Mouse (Mus musculus) kidney, embryonic 14.5 days (tissue): ENCODE measurements at regions not wholly inside any gene's neighbourhood (a gene's known extent, or its start where the extent isn't known, plus 50 kb on each side); places are given as distances from the start of the nearest gene placed in this dataset.

Experiments used
- ATAC-seq: fragments of 200-750 bp; cut with Nextera tagmentation; 2 replicates; pipeline ENCODE4 v1.8.0; 2017; ENCODE audit warnings: moderate number of reproducible peaks, mild to moderate bottlenecking, moderate TSS enrichment, moderate library complexity; ENCODE audit not compliant: low FRiP score, low TSS enrichment
- H3K27ac ChIP-seq: fragments of 300-500 bp; sonication (generic); 2 replicates; pipeline ENCODE4 v1.5.1; 2014; ENCODE audit warnings: low read depth, mild to moderate bottlenecking, low read length, moderate library complexity, mixed read lengths
- H3K27me3 ChIP-seq: fragments of 300-500 bp; sonication (generic); 2 replicates; pipeline ENCODE4 v1.6.1; 2014; ENCODE audit warnings: mild to moderate bottlenecking, low read length; ENCODE audit not compliant: control insufficient read depth, insufficient read depth
- H3K36me3 ChIP-seq: fragments of 300-500 bp; sonication (generic); 2 replicates; pipeline ENCODE4 v1.6.1; 2014; ENCODE audit warnings: low read length, mixed read lengths; ENCODE audit not compliant: control insufficient read depth, insufficient read depth
- H3K4me1 ChIP-seq: fragments of 300-500 bp; sonication (generic); 2 replicates; pipeline ENCODE4 v1.6.1; 2014; ENCODE audit warnings: low read length, mixed read lengths; ENCODE audit not compliant: control insufficient read depth, insufficient read depth
- H3K4me2 ChIP-seq: fragments of 300-500 bp; sonication (generic); replicated peaks from 2 replicates; pipeline ENCODE4 v1.6.1; 2014; ENCODE audit warnings: low read depth, mild to moderate bottlenecking, low read length
- H3K4me3 ChIP-seq: fragments of 300-500 bp; sonication (generic); 2 replicates; pipeline ENCODE4 v1.5.1; 2014; ENCODE audit warnings: mild to moderate bottlenecking, low read length
- H3K9ac ChIP-seq: fragments of 300-500 bp; sonication (generic); 2 replicates; pipeline ENCODE4 v1.6.1; 2014; ENCODE audit warnings: low read depth, mild to moderate bottlenecking, low read length, moderate library complexity
- H3K9me3 ChIP-seq: fragments of 300-500 bp; sonication (generic); 2 replicates; pipeline ENCODE4 v1.6.1; 2016; ENCODE audit warnings: low read length; ENCODE audit not compliant: control insufficient read depth
- WGBS: fragments of 180-500 bp; shearing (Covaris S2); extraction: QIAGEN DNeasy Blood & Tissue Kit; methylation state at CpG from one replicate; pipeline ENCODE4 v1.1.7; 2014; 5-methylcytosine and 5-hydroxymethylcytosine counted together

DNA sequence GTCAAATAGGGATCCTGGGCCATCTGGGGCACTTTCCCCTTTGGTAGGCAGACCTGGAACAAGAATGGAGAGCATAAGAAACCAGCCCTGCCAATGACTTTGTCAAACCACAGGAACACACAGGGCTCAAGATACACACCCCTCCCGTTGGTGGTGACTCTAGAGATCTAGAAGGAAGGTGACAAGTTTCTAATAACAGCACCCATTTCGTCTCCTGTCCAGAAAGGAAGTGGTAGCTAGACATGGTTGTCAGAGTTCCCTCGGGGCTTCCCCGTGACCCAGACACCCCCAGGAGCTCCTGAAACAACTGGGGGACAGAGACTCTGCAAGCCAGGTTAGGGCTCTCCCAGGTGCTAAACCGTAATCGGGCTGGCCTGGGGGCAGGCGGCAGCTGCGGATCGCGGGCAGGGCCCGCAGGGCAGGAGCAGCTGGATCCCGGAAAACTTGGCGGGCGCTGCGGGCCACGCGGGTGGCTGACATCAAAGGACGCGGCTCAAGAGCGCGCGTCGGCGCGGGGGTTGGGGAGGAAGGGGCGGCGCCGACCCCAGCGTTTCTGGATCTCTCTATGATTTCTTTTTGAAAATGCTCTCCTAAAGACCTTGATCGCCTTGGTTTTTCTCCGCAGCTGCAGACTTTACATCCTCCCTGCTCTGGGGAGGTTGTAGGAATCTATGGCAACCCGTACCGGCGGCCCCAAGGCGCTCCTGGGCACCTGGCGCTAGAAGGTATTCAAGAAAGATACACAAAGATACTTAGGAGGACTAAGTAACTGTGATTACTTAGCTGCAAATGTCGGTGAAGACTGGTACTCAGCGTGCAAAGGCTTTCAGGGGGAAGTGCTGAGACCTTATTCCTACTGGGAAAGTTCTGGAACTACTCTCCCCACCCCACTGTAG lies 92.1 kb downstream of the Foxi3 start:
- Histone ChIP-seq H3K27ac (no peak overlapping the region), H3K27me3 (no peaks in the 10 kb centered on the region; the same call in 1 of the 2 replicates)
- no peak for ATAC-seq

DNA sequence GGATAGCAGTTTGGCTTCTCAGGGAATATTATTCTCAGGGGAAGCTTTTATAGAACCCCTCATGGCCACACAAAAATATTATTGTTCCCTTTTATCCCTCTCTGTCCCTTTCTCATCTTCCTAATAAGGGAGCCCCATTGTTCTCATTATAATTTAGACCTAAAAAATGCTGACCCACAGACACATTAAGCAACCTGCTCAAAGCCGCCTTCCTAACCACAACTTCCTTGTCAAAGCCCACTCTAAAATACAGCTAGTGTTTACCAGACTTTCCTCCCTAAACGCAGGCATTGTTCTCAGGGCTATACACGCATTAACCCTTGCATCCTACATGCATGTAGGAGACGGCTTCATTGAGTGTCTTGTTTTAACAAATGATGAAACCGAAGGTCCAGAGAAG lies 93.9 kb downstream of the Foxi3 start:
- no peak overlapping the region for H3K4me2 ChIP-seq
- H3K27ac ChIP-seq = no peak overlapping the region
- H3K4me1 ChIP-seq = no peaks in the 10 kb centered on the region
- no peaks in the 10 kb centered on the region for H3K9me3 ChIP-seq
- H3K4me3 ChIP-seq = no peak overlapping the region
- 54% methylated on average over 5 of the region's 5 CpGs for WGBS
- no peak for ATAC-seq
- H3K27me3 ChIP-seq = no peaks in the 10 kb centered on the region; the same call in 1 of the 2 replicates
- H3K36me3 ChIP-seq = no peaks in the 10 kb centered on the region
- H3K9ac ChIP-seq = no peak overlapping the region

More for the DNA sequence above, 92.1 kb downstream of the Foxi3 start:
- H3K36me3 ChIP-seq = no peaks in the 10 kb centered on the region
- H3K4me3 ChIP-seq = peak overlapping the region; percentile 33
- H3K4me2 ChIP-seq = peak overlapping the region; percentile 66
- H3K4me1 ChIP-seq = no peaks in the 10 kb centered on the region
- H3K9me3 ChIP-seq = no peaks in the 10 kb centered on the region
- WGBS = 2% methylated on average over 38 of the region's 38 CpGs
- peak overlapping the region; percentile 47 for H3K9ac ChIP-seq

DNA sequence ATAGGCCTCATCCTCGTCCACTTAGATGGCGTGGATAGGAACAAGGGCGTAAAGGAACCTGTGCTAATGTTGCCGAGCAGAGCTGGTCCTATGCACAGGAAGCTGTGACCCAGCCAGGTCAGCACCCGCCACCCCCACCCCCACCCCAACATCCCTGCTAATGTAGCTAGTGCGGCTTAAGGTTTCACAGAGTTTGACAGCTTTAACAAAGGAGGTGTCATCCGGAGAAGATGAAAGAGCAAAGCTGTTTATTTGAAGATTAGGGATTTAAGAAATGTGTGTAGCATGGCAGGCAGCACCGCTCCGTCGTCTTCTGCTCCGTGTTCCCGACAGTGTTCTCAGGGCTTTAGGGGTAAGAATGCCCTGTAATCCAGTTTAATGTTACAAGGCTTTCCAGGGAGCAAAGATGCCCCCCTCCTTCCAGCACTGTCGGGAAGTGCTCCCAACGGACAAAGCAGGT lies 93.5 kb downstream of the Thnsl2 start:
- Histone ChIP-seq H3K27me3 (no peaks in the 10 kb centered on the region; the same call in 1 of the 2 replicates), H3K9ac (no peak overlapping the region), H3K9me3 (no peaks in the 10 kb centered on the region), H3K36me3 (no peaks in the 10 kb centered on the region), H3K4me2 (no peak overlapping the region; the same call in 1 of the 2 replicates), H3K4me3 (no peak overlapping the region), H3K27ac (no peak overlapping the region), H3K4me1 (no peaks in the 10 kb centered on the region)
- ATAC-seq = no peak
- 17% methylated on average over 14 of the region's 14 CpGs for WGBS

- no peaks in the 10 kb centered on the region for H3K9me3 ChIP-seq
- no peak overlapping the region for H3K27ac ChIP-seq
- H3K4me2 ChIP-seq = no peak overlapping the region
- 52% methylated on average over 6 of the region's 6 CpGs for WGBS
- ATAC-seq = no peak
- H3K9ac ChIP-seq = no peak overlapping the region
- H3K36me3 ChIP-seq = no peaks in the 10 kb centered on the region
- H3K4me3 ChIP-seq = no peak overlapping the region
- no peaks in the 10 kb centered on the region for H3K27me3 ChIP-seq
- H3K4me1 ChIP-seq = no peaks in the 10 kb centered on the region
These were observed 86.9 kb downstream of the Thnsl2 start for GRCm38 (mm10) chr6:71057209-71057858.

GRCm38 (mm10) chr6:71060116-71060515 lies 84.1 kb downstream of the Thnsl2 start:
- Histone ChIP-seq H3K36me3 (no peaks in the 10 kb centered on the region), H3K4me3 (no peak overlapping the region), H3K4me1 (no peaks in the 10 kb centered on the region), H3K4me2 (no peak overlapping the region), H3K27ac (no peak overlapping the region), H3K9ac (no peak overlapping the region), H3K27me3 (no peaks in the 10 kb centered on the region), H3K9me3 (no peaks in the 10 kb centered on the region)
- no peak for ATAC-seq
- 68% methylated on average over 7 of the region's 7 CpGs for WGBS

GRCm38 (mm10) chr6:71062980-71063379 lies 81.3 kb downstream of the Thnsl2 start:
- no peak overlapping the region for H3K4me3 ChIP-seq
- 81% methylated on average over 4 of the region's 4 CpGs for WGBS

GRCm38 (mm10) chr6:71065428-71065827 lies 78.8 kb downstream of the Thnsl2 start:
- H3K27ac ChIP-seq = no peak overlapping the region
- no peaks in the 10 kb centered on the region for H3K36me3 ChIP-seq
- 58% methylated on average over 6 of the region's 6 CpGs for WGBS
- H3K4me1 ChIP-seq = no peaks in the 10 kb centered on the region
- no peaks in the 10 kb centered on the region for H3K9me3 ChIP-seq
- H3K27me3 ChIP-seq = no peaks in the 10 kb centered on the region
- no peak for ATAC-seq
- no peak overlapping the region for H3K4me3 ChIP-seq
- no peak overlapping the region for H3K4me2 ChIP-seq
- H3K9ac ChIP-seq = no peak overlapping the region

More at GRCm38 (mm10) chr6:71062980-71063379, 81.3 kb downstream of the Thnsl2 start:
- no peak for ATAC-seq
- H3K9me3 ChIP-seq = no peaks in the 10 kb centered on the region
- H3K36me3 ChIP-seq = no peaks in the 10 kb centered on the region
- no peak overlapping the region for H3K27ac ChIP-seq
- no peak overlapping the region for H3K4me2 ChIP-seq
- no peaks in the 10 kb centered on the region for H3K27me3 ChIP-seq
- no peak overlapping the region for H3K9ac ChIP-seq
- no peaks in the 10 kb centered on the region for H3K4me1 ChIP-seq

DNA sequence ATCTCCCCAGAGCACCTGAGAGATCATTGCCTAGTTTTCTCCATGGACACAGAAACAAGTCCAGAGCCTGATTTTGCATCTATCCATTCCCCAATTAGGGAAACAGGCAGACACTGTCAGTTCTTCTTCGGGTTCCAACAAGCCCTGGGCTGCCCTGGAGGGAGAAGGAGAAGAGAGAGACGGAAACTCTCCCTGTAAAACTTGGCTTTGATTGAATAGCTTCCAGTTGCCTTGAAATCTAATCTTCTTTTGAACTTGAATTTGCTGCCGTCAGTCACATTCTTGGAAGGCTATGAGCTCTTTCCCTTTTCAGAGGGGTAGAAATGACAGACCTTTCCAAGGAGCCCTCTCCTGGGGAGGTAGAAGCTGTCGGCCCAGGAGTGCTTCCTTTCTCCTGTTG lies 75.0 kb downstream of the Thnsl2 start:
- no peak overlapping the region for H3K27ac ChIP-seq
- ATAC-seq = no peak
- H3K4me2 ChIP-seq = no peak overlapping the region
- H3K36me3 ChIP-seq = no peaks in the 10 kb centered on the region
- no peak overlapping the region for H3K4me3 ChIP-seq
- H3K27me3 ChIP-seq = no peaks in the 10 kb centered on the region
- WGBS = 58% methylated on average over 4 of the region's 4 CpGs
- H3K9me3 ChIP-seq = no peaks in the 10 kb centered on the region
- H3K4me1 ChIP-seq = no peaks in the 10 kb centered on the region
- H3K9ac ChIP-seq = no peak overlapping the region

GRCm38 (mm10) chr6:71074789-71075191 lies 69.4 kb downstream of the Thnsl2 start:
- no peak overlapping the region for H3K27ac ChIP-seq
- no peaks in the 10 kb centered on the region for H3K9me3 ChIP-seq
- no peak overlapping the region for H3K9ac ChIP-seq
- H3K27me3 ChIP-seq = no peaks in the 10 kb centered on the region
- H3K36me3 ChIP-seq = no peaks in the 10 kb centered on the region
- ATAC-seq = no peak
- WGBS = 61% methylated on average over 5 of the region's 5 CpGs
- H3K4me3 ChIP-seq = no peak overlapping the region
- no peak overlapping the region for H3K4me2 ChIP-seq
- H3K4me1 ChIP-seq = no peaks in the 10 kb centered on the region
